Comparison of ENCODE assay signal across 10 mouse cellular contexts in the genomic region with DNA sequence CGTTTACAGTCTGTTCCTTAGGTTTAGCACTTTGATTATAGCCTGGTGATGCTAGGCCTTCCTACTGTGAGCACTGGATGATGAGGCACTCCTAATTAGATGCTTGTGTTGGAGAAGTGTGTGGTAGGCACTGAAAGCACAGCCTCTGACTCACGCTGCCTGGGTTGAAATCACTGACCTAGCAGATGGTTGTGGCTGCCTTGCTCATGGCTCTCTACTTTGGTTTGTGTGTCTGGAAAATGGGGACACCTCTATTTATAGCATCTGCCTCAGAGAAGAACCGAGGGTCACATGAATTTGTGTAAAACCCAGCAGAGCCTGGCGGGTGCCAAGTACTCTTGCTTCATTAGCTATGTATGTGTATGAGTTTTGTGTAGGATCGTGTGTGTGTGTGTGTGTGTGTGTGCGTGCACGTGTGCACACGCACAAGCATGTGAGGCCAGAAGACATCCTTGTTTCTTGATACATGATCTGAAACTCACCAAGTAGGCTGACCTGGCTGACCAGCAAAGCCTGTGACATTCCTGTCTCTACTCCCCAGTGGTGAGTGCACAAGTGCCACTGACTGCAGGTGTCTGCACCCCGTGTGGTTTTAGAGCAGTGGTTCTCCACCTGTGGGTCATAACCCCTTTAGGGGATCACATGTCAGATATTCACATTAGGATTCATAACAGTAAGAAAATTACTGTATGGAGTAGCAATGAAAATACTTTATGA. TPM values are rescaled to one million over a fixed set of nuclear protein-coding genes. Genes with fewer than 3 reads are reported as not detected.
DNase-seq lines count a peak whose midpoint lies in the region; ATAC-seq lines count a peak whose summit lies in the region.
"Had no signal": no experiment of that assay in that cellular context is flagged by ENCODE, and none has a peak within 500 bp of the region (broad histone marks: within the 10 kb centered on the region; RNA-seq: fewer than 3 reads in every experiment).

No protein-coding gene starts in this region.

- peaks cover 8% of the 10 kb centered on the region; the same call in 1 of the 2 replicates for H3K36me3 ChIP-seq in intestine, embryonic 15.5 days
- H3K36me3 ChIP-seq: G1E had no signal

- H3K27ac ChIP-seq in intestine, embryonic 15.5 days = no peak overlapping the region

- no peak overlapping the region for H3K4me2 ChIP-seq in intestine, embryonic 15.5 days (replicated peaks)

- DNase-seq in layer of hippocampus, adult 18-20 months (ENCODE audit: low spot score in 2 of 2) = peak; percentile 44 to 67
- no peak for DNase-seq in layer of hippocampus, postnatal 14 days (ENCODE audit: low spot score in 2 of 2)
- DNase-seq in 3T3-L1 (ENCODE audit: low read depth, low spot score) = peak; percentile 89
- DNase-seq in 416B (ENCODE audit: low read depth) = peak; percentile 25
- DNase-seq in layer of hippocampus, adult 9-10 months (ENCODE audit: low spot score) = peak; percentile 24
- no peak for DNase-seq in adrenal gland, postnatal 36 days
- DNase-seq in gastrocnemius, adult 18-20 months (ENCODE audit: low spot score) = no peak

- 86% methylated on average over 9 of the region's 9 CpGs for WGBS in intestine, embryonic 15.5 days

- no peak for ATAC-seq in intestine, embryonic 15.5 days

- no peaks in the 10 kb centered on the region for H3K9me3 ChIP-seq in intestine, embryonic 15.5 days
- H3K9me3 ChIP-seq: G1E had no signal

- no peaks in the 10 kb centered on the region for H3K27me3 ChIP-seq in intestine, embryonic 15.5 days (replicated peaks)

- H3K4me1 ChIP-seq in intestine, embryonic 15.5 days (replicated peaks) = no peaks in the 10 kb centered on the region

- no peak overlapping the region for H3K4me3 ChIP-seq in intestine, embryonic 15.5 days (replicated peaks)
- H3K4me3 ChIP-seq: erythroblast, embryonic 14.5 days had no signal

- H3K9ac ChIP-seq in intestine, embryonic 15.5 days = no peak overlapping the region

RNA-seq across cellular contexts. Expression of a gene that starts 52.4 kb away (rescaled TPM):
- total RNA-seq in layer of hippocampus, adult 18-20 months (2021) = 1 to 10 TPM; 1.4 to 1.7 TPM
- total RNA-seq in layer of hippocampus, postnatal 14 days (2021) = 1 to 10 TPM; 2.9 to 3.7 TPM
- 0.49 and 0.66 TPM in 2 replicates for polyA plus RNA-seq in intestine, embryonic 15.5 days (2015; fragmentation: Nextera tagmentation; extraction: Ambion mirVana)
- 1 to 10 TPM; 1.1 to 2.0 TPM for total RNA-seq in adrenal gland, postnatal 36 days (2021)
- total RNA-seq in gastrocnemius, adult 18-20 months (2021) = under 1 TPM in 1 of 2 experiments, not detected in 1; 0.12 TPM
- polyA plus RNA-seq: erythroblast, embryonic 14.5 days; G1E had no signal

Comparison
In these comparisons a context has a peak if more than half of its experiments do, and no peak if none do; other contexts are left out.
1. DNase-seq: peak in layer of hippocampus, adult 18-20 months (2 of 2), 3T3-L1 (single experiment), 416B (single experiment) and layer of hippocampus, adult 9-10 months (single experiment); none in layer of hippocampus, postnatal 14 days (0 of 2), adrenal gland, postnatal 36 days (0 of 2) and gastrocnemius, adult 18-20 months (single experiment).